Mouse (Mus musculus) CH12.LX (cell line): ENCODE measurements around the gene Mical3. TPM values are rescaled to one million over a fixed set of nuclear protein-coding genes. Genes with fewer than 3 reads are reported as not detected.

Source experiments
- DNase-seq: peaks from one replicate; pipeline ENCODE4 v3.0.0-alpha.2; 2013; ENCODE audit errors: extremely low read depth
- H3K27ac ChIP-seq: 2 replicates; pipeline ENCODE4 v1.5.1; 2012; ENCODE audit warnings: low read depth, mild to moderate bottlenecking, control low read depth, moderate library complexity; ENCODE audit not compliant: insufficient read depth
- H3K27me3 ChIP-seq: replicated peaks from 2 replicates; pipeline ENCODE3; 2012; ENCODE audit warnings: inconsistent platforms
- H3K36me3 ChIP-seq, 2 experiments: replicated peaks in 1 of 2; 2 replicates each; pipeline versions ENCODE3 to v1.6.1; 2012; ENCODE audit warnings: inconsistent platforms in 1 of 2, low read length in 1 of 2, mild to moderate bottlenecking in 1 of 2, mixed read lengths in 1 of 2, moderate library complexity in 1 of 2; ENCODE audit not compliant: control insufficient read depth in 1 of 2, insufficient read depth in 1 of 2
- H3K4me1 ChIP-seq, 2 experiments: 2 replicates each; pipeline ENCODE4 v1.6.1; 2012; ENCODE audit warnings: inconsistent platforms in 1 of 2, moderate library complexity in 1 of 2; ENCODE audit not compliant: insufficient read depth in 2 of 2, control insufficient read depth in 1 of 2
- H3K4me2 ChIP-seq: 2 replicates; pipeline ENCODE4 v1.6.1; 2012; ENCODE audit warnings: low read depth, mild to moderate bottlenecking, control low read depth; ENCODE audit not compliant: poor library complexity, insufficient read depth, severe bottlenecking
- H3K4me3 ChIP-seq, 3 experiments: fragments of 150-350 bp in 1 of 3; sonication (generic) in 1 of 3; replicated peaks in 1 of 3; 2 replicates each; pipeline versions ENCODE3 to v1.5.1; 2011 to 2012; ENCODE audit warnings: low read depth in 2 of 3, low read length in 2 of 3, mild to moderate bottlenecking in 2 of 3, moderate library complexity in 2 of 3, control low read depth in 1 of 3, improper control_type of control experiment in 1 of 3, inconsistent platforms in 1 of 3, mixed read lengths in 1 of 3; ENCODE audit not compliant: poor library complexity in 1 of 3
- H3K79me2 ChIP-seq: replicated peaks from 2 replicates; pipeline ENCODE4 v1.6.1; 2012; ENCODE audit warnings: mild to moderate bottlenecking, moderate library complexity; ENCODE audit not compliant: control insufficient read depth, poor library complexity, insufficient read depth, severe bottlenecking; ENCODE audit errors: extremely low read depth
- H3K9ac ChIP-seq: 2 replicates; pipeline ENCODE4 v1.6.1; 2012; ENCODE audit warnings: low read depth, mild to moderate bottlenecking, control low read depth, moderate library complexity; ENCODE audit not compliant: insufficient read depth
- H3K9me3 ChIP-seq: replicated peaks from 2 replicates; pipeline ENCODE3; 2012; ENCODE audit warnings: low read length, inconsistent platforms, mixed read lengths
- BHLHE40 ChIP-seq: IDR thresholded peaks from 2 replicates; pipeline ENCODE4 v1.6.1; 2011; ENCODE audit warnings: mild to moderate bottlenecking, low read depth, low read length, improper control_type of control experiment
- CHD1 ChIP-seq: IDR thresholded peaks from 2 replicates; pipeline ENCODE4 v1.6.1; 2012; ENCODE audit warnings: low read depth, low read length, improper control_type of control experiment, inconsistent platforms
- CTCF ChIP-seq, 2 experiments: IDR thresholded peaks in 1 of 2; conservative IDR thresholded peaks in 1 of 2; 2 replicates each; pipeline ENCODE4 v1.5.1; 2011 to 2012; ENCODE audit warnings: low read depth in 2 of 2, low read length in 2 of 2, improper control_type of control experiment in 1 of 2, inconsistent platforms in 1 of 2, mild to moderate bottlenecking in 1 of 2, moderate library complexity in 1 of 2
- E2F4 ChIP-seq: IDR thresholded peaks from 2 replicates; pipeline ENCODE4 v1.6.1; 2011; ENCODE audit warnings: low read depth, low read length, improper control_type of control experiment; ENCODE audit not compliant: insufficient replicate concordance
- ELF1 ChIP-seq: IDR thresholded peaks from 2 replicates; pipeline ENCODE4 v1.6.1; 2014; ENCODE audit warnings: low read depth, mild to moderate bottlenecking, inconsistent platforms, low read length, improper control_type of control experiment
- GABPA ChIP-seq: IDR thresholded peaks from 2 replicates; pipeline ENCODE4 v1.6.1; 2012; ENCODE audit warnings: low read depth, low read length, improper control_type of control experiment, inconsistent platforms; ENCODE audit not compliant: insufficient replicate concordance
- HCFC1 ChIP-seq: IDR thresholded peaks from 2 replicates; pipeline ENCODE4 v1.6.1; 2012; ENCODE audit warnings: low read depth, mild to moderate bottlenecking, inconsistent platforms, low read length, improper control_type of control experiment
- IRF4 ChIP-seq: IDR thresholded peaks from 2 replicates; pipeline ENCODE4 v1.6.1; 2014; ENCODE audit warnings: low read depth, mild to moderate bottlenecking, inconsistent platforms, low read length, improper control_type of control experiment
- JUND ChIP-seq: conservative IDR thresholded peaks from 2 replicates; pipeline ENCODE4 v1.6.1; 2011; ENCODE audit warnings: low read depth, low read length, improper control_type of control experiment
- MAFK ChIP-seq: IDR thresholded peaks from 2 replicates; pipeline ENCODE4 v1.6.1; 2011; ENCODE audit warnings: low read length, improper control_type of control experiment; ENCODE audit not compliant: insufficient replicate concordance
- MAZ ChIP-seq: IDR thresholded peaks from 2 replicates; pipeline ENCODE4 v1.6.1; 2012; ENCODE audit warnings: low read depth, mild to moderate bottlenecking, inconsistent platforms, low read length, improper control_type of control experiment, moderate library complexity
- NELFE ChIP-seq: IDR thresholded peaks from 2 replicates; pipeline ENCODE4 v1.6.1; 2011; ENCODE audit warnings: low read depth, low read length, improper control_type of control experiment
- RAD21 ChIP-seq: IDR thresholded peaks from 2 replicates; pipeline ENCODE4 v1.6.1; 2011; ENCODE audit warnings: low read depth, mild to moderate bottlenecking, low read length, improper control_type of control experiment, moderate library complexity
- SIN3A ChIP-seq: IDR thresholded peaks from 2 replicates; pipeline ENCODE4 v1.6.1; 2012; ENCODE audit warnings: low read length, improper control_type of control experiment, inconsistent platforms
- TCF12 ChIP-seq: IDR thresholded peaks from 2 replicates; pipeline ENCODE4 v1.6.1; 2014; ENCODE audit warnings: low read depth, mild to moderate bottlenecking, inconsistent platforms, low read length, improper control_type of control experiment
- USF1 ChIP-seq: IDR thresholded peaks from 2 replicates; pipeline ENCODE4 v1.6.1; 2014; ENCODE audit warnings: low read depth, mild to moderate bottlenecking, inconsistent platforms, low read length, improper control_type of control experiment
- USF2 ChIP-seq: conservative IDR thresholded peaks from 2 replicates; pipeline ENCODE4 v1.6.1; 2011; ENCODE audit warnings: low read depth, low read length, improper control_type of control experiment
- dilution Hi-C: fragments of 300-500 bp; cut with MboI; formaldehyde crosslinking; loops from 2 replicates; pipeline ENCODE4 v1.14.3; 2020; ENCODE audit warnings: low sequenced_read_pairs; ENCODE audit not compliant: extremely low pct_unique_long_range_greater_than_20kb, extremely low pct_ligation_motif_present
- in situ Hi-C: fragments of 300-500 bp; cut with MboI; formaldehyde crosslinking; loops from 3 replicates; pipeline ENCODE4 v1.14.3; 2019; ENCODE audit warnings: low sequenced_read_pairs, low pct_ligation_motif_present, low pct_unique_long_range_greater_than_20kb, mixed read lengths
- polyA plus RNA-seq: library from polyadenylated mRNA; unstranded; fragments of >175 nt; gene quantifications from 2 replicates; pipeline ENCODE4 v1.2.1, GENCODE M21; 2012; ENCODE audit warnings: low read depth; ENCODE audit not compliant: insufficient read length
- total RNA-seq, 2 experiments: library from RNA; depleted of rRNA; stranded (reverse); fragments of 300-350 nt in 1 of 2; fragments of >200 nt in 1 of 2; gene quantifications; 2 replicates each; pipeline ENCODE4 v1.2.3; 2012 to 2014

Mical3 gene
- total and polyA plus RNA-seq, 3 experiments, result 10.2 to 56.3 (median 26.8) TPM

- Histone ChIP-seq H3K36me3 (no peaks in the 10 kb centered on the region), H3K9ac (no peak overlapping the region), H3K27me3 (no peaks in the 10 kb centered on the region), H3K4me3 (no peak overlapping the region), H3K27ac (no peak overlapping the region), H3K4me1 (peaks cover 0 to 8% of the 10 kb centered on the region in 2 experiments; a peak in 2 of 4 replicates), H3K9me3 (peaks cover 3% of the 10 kb centered on the region), H3K79me2 (no peaks in the 10 kb centered on the region), H3K4me2 (no peak overlapping the region)
- in situ Hi-C loops (no loop called here), dilution Hi-C loops (no loop called here)
- TF ChIP-seq HCFC1 (no peak), NELFE (no peak), CHD1 (no peak), MAFK (no peak)
- DNase-seq, result no peak
These were observed 16.0 kb upstream of the Mical3 start for GRCm38 (mm10) chr6:121146798-121147197.

GRCm38 (mm10) chr6:121145906-121146305, 15.1 kb upstream of the Mical3 start:
- Histone ChIP-seq H3K4me3 (no peak overlapping the region), H3K9ac (no peak overlapping the region), H3K27ac (no peak overlapping the region), H3K9me3 (peaks cover 3% of the 10 kb centered on the region), H3K36me3 (no peaks in the 10 kb centered on the region), H3K4me2 (no peak overlapping the region), H3K79me2 (no peaks in the 10 kb centered on the region), H3K4me1 (peaks cover 0 to 8% of the 10 kb centered on the region in 2 experiments; a peak in 2 of 4 replicates), H3K27me3 (no peaks in the 10 kb centered on the region)
- dilution Hi-C loops, result no loop called here
- no peak for DNase-seq
- TF ChIP-seq IRF4 (no peak), SIN3A (no peak), CTCF (conservative IDR thresholded peaks at IDR 0.05 in 1 of 2, IDR thresholded peaks at IDR 0.05 in 1 of 2; ENCODE audit: low read depth in 2 of 2, low read length in 2 of 2) (no peak), BHLHE40 (no peak), E2F4 (no peak), JUND (no peak), ELF1 (no peak), USF2 (no peak), GABPA (no peak), TCF12 (no peak), MAZ (no peak), USF1 (no peak), RAD21 (no peak)
- in situ Hi-C loops, result no loop called here
